In the genomic region with DNA sequence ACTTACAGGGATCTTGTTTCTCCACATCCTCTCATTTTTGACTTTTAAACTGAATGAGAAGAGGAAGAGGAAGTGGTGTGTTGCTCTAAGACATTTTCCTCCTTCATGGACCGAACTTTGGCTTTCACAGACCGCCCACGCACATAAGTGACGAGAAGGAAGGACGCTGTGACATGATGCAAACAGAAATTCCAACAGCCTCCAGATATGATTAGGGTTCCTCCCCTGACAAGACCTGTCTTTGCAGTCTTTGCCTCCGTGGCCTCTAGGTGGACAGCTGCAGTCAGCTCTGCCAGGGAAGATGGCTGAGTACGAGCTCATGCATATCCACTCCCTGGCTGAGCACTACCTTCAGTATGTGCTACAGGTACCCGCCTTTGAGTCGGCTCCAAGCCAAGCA, we compare ENCODE assay signal across 15 mouse cellular contexts. TPM values are rescaled to one million over a fixed set of nuclear protein-coding genes. Genes with fewer than 3 reads are reported as not detected.
"Had no signal": no experiment of that assay in that cellular context is flagged by ENCODE, and none has a peak within 500 bp of the region (broad histone marks: within the 10 kb centered on the region; RNA-seq: fewer than 3 reads in every experiment).

A gene (plus strand): TSS at position 281 of the 400 bp plus-strand sequence.

RNA-seq across cellular contexts. Expression of the gene that starts here (rescaled TPM):
- total RNA-seq: layer of hippocampus, adult 18-20 months; layer of hippocampus, postnatal 36 days; left cerebral cortex, postnatal 25 days; midbrain, postnatal 0 days had no signal
- polyA plus RNA-seq: intestine, postnatal 0 days; kidney, embryonic 16.5 days; limb, embryonic 11.5 days; limb, embryonic 15.5 days; liver, embryonic 13.5 days; liver, postnatal 0 days; midbrain, embryonic 13.5 days; midbrain, postnatal 0 days; myocyte; neural tube, embryonic 12.5 days; stomach, embryonic 14.5 days; urinary bladder, adult 2 months had no signal
